Mouse (Mus musculus) liver, postnatal 0 days (tissue): ENCODE data around the gene Napsa.

Source experiments
- CTCF ChIP-seq: sonication (generic); IDR thresholded peaks from 2 replicates; pipeline ENCODE4 v1.5.1; 2016; ENCODE audit warnings: antibody characterized with exemption, low read depth
- EP300 ChIP-seq: IDR thresholded peaks from 2 replicates; pipeline ENCODE4 v1.6.1; 2016; ENCODE audit warnings: antibody characterized with exemption, low read depth, mild to moderate bottlenecking

DNA sequence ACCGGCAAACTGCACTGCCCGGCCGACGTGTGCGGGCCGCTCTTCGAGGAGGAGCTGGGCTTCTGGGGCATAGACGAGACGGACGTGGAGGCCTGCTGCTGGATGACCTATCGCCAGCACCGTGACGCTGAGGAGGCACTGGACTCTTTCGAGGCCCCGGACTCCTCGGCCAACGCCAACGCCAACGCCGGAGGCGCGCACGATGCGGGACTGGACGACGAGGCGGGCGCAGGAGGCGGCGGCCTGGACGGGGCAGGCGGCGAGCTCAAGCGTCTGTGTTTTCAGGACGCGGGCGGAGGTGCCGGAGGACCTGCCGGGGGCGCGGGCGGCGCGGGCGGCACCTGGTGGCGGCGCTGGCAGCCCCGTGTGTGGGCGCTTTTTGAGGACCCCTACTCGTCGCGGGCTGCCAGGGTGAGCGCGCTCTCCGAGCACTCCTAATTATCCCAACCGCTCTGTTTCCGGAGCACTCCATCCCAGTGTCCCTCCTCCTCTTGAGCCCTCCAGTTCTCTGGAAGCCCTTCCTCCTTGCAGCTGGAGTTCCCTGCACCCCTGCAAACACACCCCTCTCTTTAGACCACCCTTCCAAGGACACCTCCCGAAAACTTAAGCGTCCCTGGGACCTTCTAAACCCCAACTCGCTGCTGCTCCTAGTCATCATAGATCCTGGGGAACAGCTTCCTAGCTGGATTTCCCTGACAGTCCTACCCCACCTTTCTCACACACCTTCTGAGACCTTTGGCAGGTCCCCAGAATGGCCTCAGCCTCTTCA lies 19.4 kb downstream of the Napsa start:
- TF ChIP-seq EP300, result no peak
- no peak for TF ChIP-seq CTCF
